Mouse (Mus musculus): ENCODE results near the gene Eras.
"Not testable (repeated sequence)": the region's sequence is repeated elsewhere in the genome, so short reads cannot be mapped to it uniquely, and the experiment has no call there.

Gene Eras

GRCm38 (mm10) chrX:7909242-7909641, 19.2 kb downstream of the Eras start, which contains the start of gene Gm10490:
TSS of gene Gm10490 (plus strand) at chrX:7909542.
- DNase-seq: not testable (repeated sequence)

- no peak for DNase-seq
Measured at GRCm38 (mm10) chrX:7907735-7908134, 20.7 kb downstream of the Eras start, which contains the start of gene Gm10491. TSS of gene Gm10491 (minus strand) at chrX:7907835.

GRCm38 (mm10) chrX:7904441-7904840, 24.0 kb downstream of the Eras start:
- DNase-seq: no peak

GRCm38 (mm10) chrX:7898880-7899874, 29.2 kb downstream of the Eras start, which contains the start of the genes Pqbp1 and Timm17b:
TSS of gene Pqbp1 (minus strand) at chrX:7899269.
TSS of gene Timm17b (plus strand) at chrX:7899357.
- peak; percentile 78 for DNase-seq

- no peak for DNase-seq
Measured at GRCm38 (mm10) chrX:7898211-7898610, 30.2 kb downstream of the Eras start.

GRCm38 (mm10) chrX:7883841-7884567, 44.4 kb downstream of the Eras start, which contains the start of gene Slc35a2:
TSS of gene Slc35a2 (plus strand) at chrX:7884028.
- peak; percentile 79 for DNase-seq

- DNase-seq: peak; percentile 68
Measured at GRCm38 (mm10) chrX:7879819-7880218, 48.6 kb downstream of the Eras start.

- peak; percentile 44 for DNase-seq
Measured at GRCm38 (mm10) chrX:7878495-7878894, 49.9 kb downstream of the Eras start.

GRCm38 (mm10) chrX:7878007-7878419, 50.4 kb downstream of the Eras start, which contains the start of gene Pim2:
TSS of gene Pim2 (plus strand) at chrX:7878262.
- peak; percentile 81 for DNase-seq
